Mouse (Mus musculus): Measurements from ENCODE around the gene Foxp2.

Gene Foxp2

DNA sequence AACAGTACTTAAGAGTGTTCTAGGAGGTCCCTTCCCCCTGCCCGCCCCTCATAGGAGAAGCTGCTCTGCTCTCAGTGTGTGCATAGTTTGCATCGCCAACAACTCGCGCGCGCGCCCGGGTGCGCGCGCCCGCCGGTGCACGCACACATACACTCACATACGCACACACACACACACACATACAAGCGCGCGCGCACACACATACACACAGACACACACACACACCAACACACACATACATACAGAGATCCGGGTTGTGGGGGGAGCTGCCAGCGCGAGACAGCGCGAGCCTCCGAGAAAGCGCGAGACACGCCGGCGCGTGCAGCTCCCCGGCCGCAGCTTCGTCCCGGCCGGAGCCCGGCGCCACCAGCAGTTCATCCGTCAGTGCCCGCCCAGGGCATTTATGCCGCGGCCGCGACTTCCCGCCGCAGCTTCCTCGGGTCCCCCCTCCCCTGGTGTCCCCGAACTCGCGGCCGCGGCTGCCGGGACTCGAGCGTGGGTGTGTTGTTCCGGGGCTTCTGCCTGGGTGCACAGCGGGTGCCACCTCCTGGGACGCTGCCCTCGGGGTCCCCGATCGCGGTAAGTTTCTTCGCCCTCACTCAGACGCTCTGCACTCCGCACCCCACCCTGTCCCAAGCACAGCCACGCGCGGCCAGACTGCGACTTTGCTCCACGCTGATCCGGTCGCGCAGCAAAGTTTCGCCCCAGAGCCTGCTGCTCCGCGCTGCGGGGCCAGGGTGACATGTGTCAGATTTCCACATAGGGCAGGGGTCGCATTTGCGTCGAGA, at the start of gene Foxp2:
TSS of gene Foxp2 (plus strand) at position 167 of the 788 bp plus-strand sequence.
- peak; percentile 73 for DNase-seq

- no peak for DNase-seq
Measured at GRCm38 (mm10) chr6:14885199-14885598, 15.9 kb upstream of the Foxp2 start.

DNA sequence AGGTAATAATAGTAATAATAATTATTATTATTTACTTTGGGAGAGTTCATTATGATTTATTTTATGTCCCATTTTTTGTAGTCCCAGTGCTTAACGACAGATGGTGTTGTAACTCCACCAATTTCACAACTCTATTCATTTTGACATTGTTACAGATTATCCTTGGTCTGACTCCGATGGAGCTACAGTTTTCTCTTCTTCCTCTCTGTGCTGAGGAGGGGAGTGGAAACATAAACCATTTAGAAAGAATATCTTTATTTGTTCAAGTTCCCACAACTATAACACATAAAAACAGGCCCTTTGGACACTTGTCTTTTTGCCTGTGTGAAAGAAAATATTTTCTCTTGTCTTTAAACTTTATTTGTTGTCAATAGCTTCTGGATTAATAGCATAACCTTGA, 4.1 kb upstream of the Foxp2 start:
- peak; percentile 22 for DNase-seq

- DNase-seq, result peak; percentile 3
Measured at GRCm38 (mm10) chr6:14898096-14898855, 2.9 kb upstream of the Foxp2 start.

GRCm38 (mm10) chr6:14899021-14899610, 2.0 kb upstream of the Foxp2 start:
- DNase-seq, result peak; percentile 7

DNA sequence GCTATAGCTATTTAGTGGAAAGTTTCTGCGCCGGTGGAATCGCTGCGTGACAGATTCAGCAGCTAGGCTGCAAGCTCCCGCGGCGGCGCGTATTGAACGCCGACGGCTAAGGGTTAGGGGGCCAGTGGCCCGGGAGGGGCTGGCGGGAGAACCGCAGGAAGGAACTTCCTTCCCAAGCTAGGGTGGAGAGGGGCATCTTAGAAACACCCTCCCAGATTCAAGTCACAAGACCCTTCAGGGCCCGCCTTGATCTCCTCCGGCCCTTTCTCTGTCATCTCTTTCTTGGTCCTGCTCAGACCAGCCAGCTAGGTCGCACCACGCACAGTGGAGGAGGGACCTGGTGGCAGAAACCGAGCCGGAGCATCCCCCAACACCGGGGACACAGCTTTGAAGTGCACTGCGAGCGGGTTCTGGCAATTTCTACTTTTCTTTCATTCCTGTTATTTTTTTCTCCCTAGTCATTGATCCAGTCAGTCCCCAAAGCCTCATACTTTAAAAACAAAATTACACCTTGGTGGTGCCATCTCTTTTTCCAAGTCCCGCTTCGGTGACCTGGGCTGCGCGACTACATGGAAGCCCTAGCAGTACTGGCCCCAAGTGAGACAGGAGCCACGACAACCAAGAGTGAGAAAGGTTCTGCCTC, 1.1 kb upstream of the Foxp2 start:
- peak; percentile 37 for DNase-seq

DNA sequence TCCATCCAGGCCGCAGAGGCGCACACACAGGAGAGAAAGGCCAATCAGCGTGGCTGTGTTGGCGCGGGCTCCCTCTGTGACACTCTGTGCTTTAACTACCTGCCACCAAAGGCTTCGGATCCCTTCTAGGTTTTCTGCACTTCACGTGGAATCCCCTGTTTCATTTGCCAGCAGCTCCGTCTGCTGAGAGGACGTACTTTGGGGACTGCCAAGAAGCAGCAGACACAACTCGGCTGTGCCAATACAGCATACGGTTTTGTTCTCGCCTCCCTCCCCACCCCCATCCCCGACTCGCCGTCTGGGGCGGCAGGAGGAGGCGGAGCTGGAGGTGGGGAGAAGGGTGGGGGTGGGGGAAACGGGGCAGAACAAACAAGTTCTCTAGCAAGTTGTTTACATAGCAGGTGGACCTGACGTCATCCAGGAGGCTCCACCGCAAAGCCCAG, 549 bp upstream of the Foxp2 start:
- DNase-seq, result peak; percentile 83

DNA sequence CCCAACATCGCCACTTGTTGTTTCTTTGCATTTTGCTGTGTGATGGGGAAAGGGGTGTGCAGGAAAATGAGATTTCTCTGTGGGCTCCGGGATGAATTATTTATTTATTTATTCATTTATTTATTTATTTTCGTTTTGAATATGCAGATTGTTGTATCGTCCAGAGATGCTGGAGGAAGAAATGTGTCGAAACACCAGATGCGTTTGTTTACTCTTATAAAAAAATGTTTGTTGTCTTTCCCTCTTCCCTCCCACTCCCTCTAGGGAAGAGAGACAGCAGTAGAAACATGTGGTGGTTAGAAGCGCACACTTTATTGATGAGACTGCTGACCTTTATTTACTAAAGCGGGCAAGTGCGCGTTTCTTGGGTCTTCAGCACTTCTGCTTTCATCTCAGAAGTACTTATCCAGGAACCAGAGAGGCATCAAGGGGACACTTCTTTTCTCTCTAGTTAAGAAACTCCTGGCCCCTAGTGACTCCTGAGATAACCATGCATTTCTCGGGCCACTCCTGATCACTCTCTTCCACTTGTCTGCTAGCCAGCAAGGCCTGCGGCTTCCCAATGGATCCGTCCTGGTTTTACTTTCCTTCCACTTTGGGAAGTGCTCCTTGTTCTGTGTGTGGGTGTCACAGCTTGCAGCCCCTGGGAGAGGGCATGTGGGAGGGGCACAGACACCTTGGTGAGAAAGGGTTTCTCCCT, 972 bp downstream of the Foxp2 start:
- DNase-seq, result peak; percentile 8

DNA sequence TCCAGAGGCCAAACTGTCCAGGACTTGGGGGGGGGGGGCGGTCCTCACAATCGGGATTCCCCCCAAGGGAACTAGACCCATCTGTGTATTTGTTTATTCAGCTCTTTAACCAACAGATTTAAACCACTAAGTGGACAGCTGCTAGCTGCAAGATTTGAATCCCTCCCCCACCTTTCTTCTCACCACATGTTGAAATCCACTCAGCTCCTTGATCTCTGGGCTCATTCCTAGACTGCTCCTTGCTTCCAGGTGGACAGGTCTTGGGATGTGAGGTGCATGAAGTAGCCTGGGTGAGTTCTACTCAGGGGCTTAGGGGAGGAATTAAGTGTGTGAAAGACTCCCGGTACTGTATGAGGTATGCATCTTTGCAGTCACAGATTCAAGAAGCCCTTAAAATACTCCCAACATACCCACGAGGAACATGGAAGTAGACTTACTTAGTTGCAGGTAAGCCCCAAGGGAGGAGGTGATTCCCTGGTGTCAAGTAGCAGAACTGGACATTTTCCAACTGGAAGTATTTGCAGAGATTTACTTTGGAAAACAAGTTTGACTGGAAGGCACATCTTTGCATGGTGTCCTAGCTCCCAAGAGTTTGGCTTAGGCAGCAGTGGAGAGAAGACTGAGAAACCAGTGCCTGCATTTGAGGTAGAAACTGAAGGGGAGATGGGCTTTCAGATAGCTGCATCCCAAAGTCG, 2.3 kb downstream of the Foxp2 start:
- no peak for DNase-seq

GRCm38 (mm10) chr6:14915066-14915465, 13.9 kb downstream of the Foxp2 start:
- no peak for DNase-seq

- DNase-seq, result no peak
Measured at GRCm38 (mm10) chr6:14922704-14923103, 21.6 kb downstream of the Foxp2 start.

DNA sequence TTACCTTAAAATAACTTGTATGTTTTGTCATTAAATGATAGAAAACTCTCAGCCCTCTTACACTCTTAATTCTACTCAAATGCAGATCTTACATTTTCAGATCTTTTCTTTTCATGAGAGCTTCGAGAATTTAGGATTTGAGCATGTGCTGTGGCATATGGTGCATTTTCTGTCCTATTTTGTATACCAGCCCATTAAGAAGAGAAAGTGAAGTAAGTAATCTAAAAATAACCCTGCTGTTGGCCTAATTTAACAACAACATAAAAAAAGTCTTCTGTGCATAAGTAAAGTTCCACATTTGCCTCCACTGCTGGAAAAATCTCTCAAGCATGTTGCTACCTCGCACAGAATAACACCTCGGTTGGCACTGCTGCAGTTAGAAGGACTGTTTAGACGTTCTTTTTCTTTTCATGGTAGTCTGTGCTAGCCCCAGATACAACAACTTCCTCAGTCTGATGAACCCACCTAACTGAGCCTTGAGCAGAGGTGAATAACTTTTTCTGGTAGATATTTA, 23.9 kb downstream of the Foxp2 start:
- no peak for DNase-seq

- DNase-seq, result no peak
Measured at GRCm38 (mm10) chr6:14951060-14951459, 49.9 kb downstream of the Foxp2 start.

- no peak for DNase-seq
Measured at GRCm38 (mm10) chr6:14952731-14953130, 51.6 kb downstream of the Foxp2 start.

- DNase-seq, result peak; percentile 3
Measured at GRCm38 (mm10) chr6:14977042-14977441, 75.9 kb downstream of the Foxp2 start.

- DNase-seq, result no peak
Measured at GRCm38 (mm10) chr6:14978201-14978600, 77.1 kb downstream of the Foxp2 start.

DNA sequence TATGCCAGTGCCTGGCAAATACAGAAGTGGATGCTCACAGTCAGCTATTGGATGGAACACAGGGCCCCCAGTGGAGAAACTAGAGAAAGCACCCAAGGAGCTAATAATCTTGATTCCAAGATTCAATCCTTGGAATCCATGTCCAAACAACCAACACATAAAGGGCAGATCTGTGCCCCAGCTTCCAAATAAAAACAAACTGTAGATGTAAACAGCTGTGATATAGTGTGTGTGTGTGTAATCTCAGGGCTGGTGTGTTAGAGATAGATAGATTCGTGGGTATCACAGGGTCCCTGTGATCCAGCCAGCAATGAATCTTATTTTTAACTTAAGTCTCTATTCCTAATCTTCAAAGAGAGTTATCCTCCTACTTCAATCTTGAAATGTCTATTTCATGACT, 107.0 kb downstream of the Foxp2 start:
- peak; percentile 31 for DNase-seq

- DNase-seq, result no peak
Measured at GRCm38 (mm10) chr6:15028488-15028887, 127.3 kb downstream of the Foxp2 start.

- DNase-seq, result no peak
Measured at GRCm38 (mm10) chr6:15029446-15030125, 128.4 kb downstream of the Foxp2 start.

GRCm38 (mm10) chr6:15063246-15063645, 162.1 kb downstream of the Foxp2 start:
- no peak for DNase-seq

DNA sequence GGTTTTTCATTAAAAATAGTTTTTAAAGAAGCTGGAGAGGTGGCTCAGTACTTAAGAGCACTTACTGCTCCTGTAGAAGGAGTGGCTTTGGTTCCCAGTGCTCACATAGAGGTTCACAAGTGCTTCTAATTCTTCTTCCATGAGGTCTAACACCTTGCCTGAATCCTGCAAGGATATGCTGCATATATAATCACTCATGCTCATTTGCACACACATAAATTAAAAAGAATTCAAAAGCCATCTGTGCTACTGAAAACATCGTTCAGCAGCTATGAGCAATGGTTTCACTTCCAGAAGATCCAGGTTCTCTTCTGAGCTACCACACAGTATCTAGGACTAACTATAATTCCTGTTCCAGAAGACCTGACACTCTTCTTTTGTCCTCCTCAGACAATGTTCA, 200.4 kb downstream of the Foxp2 start:
- no peak for DNase-seq
